Mouse (Mus musculus): ENCODE measurements around the gene Fbxw8. TPM values are rescaled to one million over a fixed set of nuclear protein-coding genes. Genes with fewer than 3 reads are reported as not detected.

Gene Fbxw8
- polyA plus RNA-seq, 1 experiment from 2014 or later, result 25.3 TPM

GRCm38 (mm10) chr5:118069315-118069714, 85.9 kb downstream of the Fbxw8 start:
- no peak overlapping the region for H3K27ac ChIP-seq (ENCODE audit: low read depth)
- no peaks in the 10 kb centered on the region for H3K4me1 ChIP-seq (replicated peaks; ENCODE audit: control insufficient read depth, insufficient read depth, low read length)
- no peak overlapping the region for H3K9ac ChIP-seq (ENCODE audit: low read length)
- no peak overlapping the region for H3K4me3 ChIP-seq (ENCODE audit: low read depth, low read length)
- DNase-seq (ENCODE audit: low spot score) (peak; percentile 84), ATAC-seq (replicated peaks; ENCODE audit: low FRiP score, low TSS enrichment, low read depth) (peak; percentile 66; the same call in 1 of the 2 replicates)
- WGBS, result 40% methylated on average over 9 of the region's 9 CpGs
- no peaks in the 10 kb centered on the region for H3K9me3 ChIP-seq (ENCODE audit: control insufficient read depth, low read length)
- H3K4me2 ChIP-seq (ENCODE audit: low read length), result no peak overlapping the region
- H3K36me3 ChIP-seq (ENCODE audit: control insufficient read depth, insufficient read depth, low read length), result peaks cover 60% of the 10 kb centered on the region
- H3K27me3 ChIP-seq (replicated peaks; ENCODE audit: control insufficient read depth, insufficient read depth, low read length), result no peaks in the 10 kb centered on the region

GRCm38 (mm10) chr5:118067984-118068494, 87.2 kb downstream of the Fbxw8 start:
- H3K36me3 ChIP-seq (ENCODE audit: control insufficient read depth, insufficient read depth, low read length), result peaks cover 49% of the 10 kb centered on the region
- no peak for ATAC-seq (replicated peaks; ENCODE audit: low FRiP score, low TSS enrichment, low read depth)
- H3K4me1 ChIP-seq (replicated peaks; ENCODE audit: control insufficient read depth, insufficient read depth, low read length), result no peaks in the 10 kb centered on the region
- H3K27ac ChIP-seq (ENCODE audit: low read depth), result no peak overlapping the region
- no peaks in the 10 kb centered on the region for H3K9me3 ChIP-seq (ENCODE audit: control insufficient read depth, low read length)
- H3K9ac ChIP-seq (ENCODE audit: low read length), result no peak overlapping the region
- no peak overlapping the region for H3K4me2 ChIP-seq (ENCODE audit: low read length)
- 85% methylated on average over 9 of the region's 9 CpGs for WGBS
- no peak overlapping the region for H3K4me3 ChIP-seq (ENCODE audit: low read depth, low read length)
- no peak for DNase-seq (ENCODE audit: low spot score)
- no peaks in the 10 kb centered on the region for H3K27me3 ChIP-seq (replicated peaks; ENCODE audit: control insufficient read depth, insufficient read depth, low read length)

DNA sequence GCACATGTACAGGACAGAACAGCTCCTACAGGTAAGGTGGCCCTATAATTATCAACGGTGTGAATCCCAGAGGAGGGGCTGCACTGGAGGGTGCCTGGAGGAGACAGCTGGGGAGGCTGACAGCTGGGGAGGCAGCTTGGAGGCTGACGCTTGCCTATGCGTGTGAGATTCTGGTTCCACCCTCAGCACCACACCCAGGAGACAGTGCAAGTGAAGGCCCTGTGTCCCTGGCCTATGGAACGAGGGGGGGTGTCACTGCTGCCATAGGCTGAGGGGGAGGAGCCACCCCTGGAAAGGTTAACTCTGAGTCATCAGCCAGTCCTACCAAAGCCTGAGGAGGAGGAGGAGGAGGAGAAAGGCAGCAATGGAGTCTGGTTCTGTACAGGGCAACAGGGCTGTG, 87.7 kb downstream of the Fbxw8 start:
- Histone ChIP-seq H3K4me1 (replicated peaks; ENCODE audit: control insufficient read depth, insufficient read depth, low read length) (no peaks in the 10 kb centered on the region), H3K27ac (ENCODE audit: low read depth) (no peak overlapping the region), H3K36me3 (ENCODE audit: control insufficient read depth, insufficient read depth, low read length) (peaks cover 44% of the 10 kb centered on the region), H3K27me3 (replicated peaks; ENCODE audit: control insufficient read depth, insufficient read depth, low read length) (no peaks in the 10 kb centered on the region), H3K9ac (ENCODE audit: low read length) (no peak overlapping the region), H3K4me3 (ENCODE audit: low read depth, low read length) (no peak overlapping the region), H3K9me3 (ENCODE audit: control insufficient read depth, low read length) (no peaks in the 10 kb centered on the region), H3K4me2 (ENCODE audit: low read length) (no peak overlapping the region)
- WGBS, result 65% methylated on average over 4 of the region's 4 CpGs
- no peak for DNase-seq (ENCODE audit: low spot score)
- ATAC-seq (replicated peaks; ENCODE audit: low FRiP score, low TSS enrichment, low read depth), result no peak

GRCm38 (mm10) chr5:118066828-118067227, 88.4 kb downstream of the Fbxw8 start:
- Histone ChIP-seq H3K36me3 (ENCODE audit: control insufficient read depth, insufficient read depth, low read length) (peaks cover 38% of the 10 kb centered on the region), H3K27ac (ENCODE audit: low read depth) (no peak overlapping the region), H3K4me1 (replicated peaks; ENCODE audit: control insufficient read depth, insufficient read depth, low read length) (no peaks in the 10 kb centered on the region), H3K4me2 (ENCODE audit: low read length) (no peak overlapping the region), H3K27me3 (replicated peaks; ENCODE audit: control insufficient read depth, insufficient read depth, low read length) (no peaks in the 10 kb centered on the region), H3K9ac (ENCODE audit: low read length) (no peak overlapping the region), H3K9me3 (ENCODE audit: control insufficient read depth, low read length) (no peaks in the 10 kb centered on the region), H3K4me3 (ENCODE audit: low read depth, low read length) (no peak overlapping the region)
- peak; percentile 79 for DNase-seq (ENCODE audit: low spot score)
- WGBS, result 55% methylated on average over 5 of the region's 5 CpGs
- no peak for ATAC-seq (replicated peaks; ENCODE audit: low FRiP score, low TSS enrichment, low read depth)

- H3K4me1 ChIP-seq (replicated peaks; ENCODE audit: control insufficient read depth, insufficient read depth, low read length), result no peaks in the 10 kb centered on the region
- H3K9me3 ChIP-seq (ENCODE audit: control insufficient read depth, low read length), result no peaks in the 10 kb centered on the region
- no peak overlapping the region for H3K4me2 ChIP-seq (ENCODE audit: low read length)
- peaks cover 32% of the 10 kb centered on the region for H3K36me3 ChIP-seq (ENCODE audit: control insufficient read depth, insufficient read depth, low read length)
- DNase-seq (ENCODE audit: low spot score) (no peak), ATAC-seq (replicated peaks; ENCODE audit: low FRiP score, low TSS enrichment, low read depth) (no peak)
- no peak overlapping the region for H3K4me3 ChIP-seq (ENCODE audit: low read depth, low read length)
- H3K27ac ChIP-seq (ENCODE audit: low read depth), result no peak overlapping the region
- no peak overlapping the region for H3K9ac ChIP-seq (ENCODE audit: low read length)
- no peaks in the 10 kb centered on the region for H3K27me3 ChIP-seq (replicated peaks; ENCODE audit: control insufficient read depth, insufficient read depth, low read length)
- WGBS, result 89% methylated on average over 19 of the region's 19 CpGs
Measured at GRCm38 (mm10) chr5:118065516-118066255, 89.6 kb downstream of the Fbxw8 start.

- no peak for DNase-seq (ENCODE audit: low spot score)
- Histone ChIP-seq H3K9me3 (ENCODE audit: control insufficient read depth, low read length) (no peaks in the 10 kb centered on the region), H3K4me2 (ENCODE audit: low read length) (no peak overlapping the region), H3K4me1 (replicated peaks; ENCODE audit: control insufficient read depth, insufficient read depth, low read length) (no peaks in the 10 kb centered on the region), H3K27me3 (replicated peaks; ENCODE audit: control insufficient read depth, insufficient read depth, low read length) (no peaks in the 10 kb centered on the region), H3K27ac (ENCODE audit: low read depth) (no peak overlapping the region), H3K36me3 (ENCODE audit: control insufficient read depth, insufficient read depth, low read length) (peaks cover 27% of the 10 kb centered on the region), H3K4me3 (ENCODE audit: low read depth, low read length) (no peak overlapping the region), H3K9ac (ENCODE audit: low read length) (no peak overlapping the region)
- WGBS, result 53% methylated on average over 10 of the region's 10 CpGs
- ATAC-seq (replicated peaks; ENCODE audit: low FRiP score, low TSS enrichment, low read depth), result no peak
Measured at GRCm38 (mm10) chr5:118064284-118064901, 90.9 kb downstream of the Fbxw8 start.

DNA sequence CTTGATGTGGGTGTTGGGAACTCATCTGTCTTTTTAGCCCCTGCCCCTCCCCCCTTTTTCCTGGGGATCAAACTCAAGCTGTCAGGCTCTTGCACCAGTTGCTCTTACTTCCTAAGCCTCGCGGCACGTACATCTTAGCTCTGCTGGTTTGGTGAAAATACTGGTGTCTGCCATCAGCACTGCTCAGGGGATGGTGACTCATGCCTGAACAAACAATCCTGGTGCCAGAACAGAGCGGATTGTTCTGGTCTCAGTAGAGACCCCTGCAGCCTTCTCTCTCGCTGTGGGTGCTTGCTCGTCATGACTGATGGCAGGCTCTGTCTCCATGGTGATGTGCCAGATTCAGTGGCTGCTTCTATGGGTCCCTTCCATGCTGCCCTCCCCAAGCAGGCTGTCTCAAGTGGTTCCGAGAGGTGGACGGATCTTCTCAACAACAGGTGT, 92.1 kb downstream of the Fbxw8 start:
- H3K27ac ChIP-seq (ENCODE audit: low read depth), result no peak overlapping the region

DNA sequence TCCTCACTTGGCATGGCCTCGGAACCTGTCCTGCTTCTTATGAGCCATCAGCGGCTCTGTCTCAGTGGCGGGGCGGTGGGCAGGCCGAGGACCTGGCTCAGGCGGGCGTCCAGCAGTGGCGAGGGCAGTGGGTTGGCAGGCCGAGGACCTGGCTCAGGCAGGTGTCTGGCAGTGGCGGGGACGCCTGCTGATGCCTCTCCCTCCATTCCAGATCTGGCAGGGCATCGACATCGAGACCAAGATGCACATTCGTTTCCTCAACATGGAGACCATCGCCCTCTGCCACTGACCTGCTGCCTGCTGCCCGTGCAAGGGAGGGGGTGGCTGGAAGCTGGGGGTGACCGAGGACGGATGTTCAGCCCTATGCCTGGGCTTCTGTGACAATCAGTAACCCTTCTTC, 93.9 kb downstream of the Fbxw8 start:
- ATAC-seq (replicated peaks; ENCODE audit: low FRiP score, low TSS enrichment, low read depth), result no peak
- 96% methylated on average over 18 of the region's 18 CpGs for WGBS

More for the DNA sequence above, 92.1 kb downstream of the Fbxw8 start:
- no peaks in the 10 kb centered on the region for H3K27me3 ChIP-seq (replicated peaks; ENCODE audit: control insufficient read depth, insufficient read depth, low read length)
- no peak overlapping the region for H3K9ac ChIP-seq (ENCODE audit: low read length)
- no peaks in the 10 kb centered on the region for H3K9me3 ChIP-seq (ENCODE audit: control insufficient read depth, low read length)
- 57% methylated on average over 8 of the region's 8 CpGs for WGBS
- H3K4me1 ChIP-seq (replicated peaks; ENCODE audit: control insufficient read depth, insufficient read depth, low read length), result no peaks in the 10 kb centered on the region
- H3K36me3 ChIP-seq (ENCODE audit: control insufficient read depth, insufficient read depth, low read length), result peaks cover 21% of the 10 kb centered on the region
- no peak overlapping the region for H3K4me2 ChIP-seq (ENCODE audit: low read length)
- H3K4me3 ChIP-seq (ENCODE audit: low read depth, low read length), result no peak overlapping the region
- DNase-seq (ENCODE audit: low spot score) (no peak), ATAC-seq (replicated peaks; ENCODE audit: low FRiP score, low TSS enrichment, low read depth) (no peak)

More for the DNA sequence above, 93.9 kb downstream of the Fbxw8 start:
- Histone ChIP-seq H3K27me3 (replicated peaks; ENCODE audit: control insufficient read depth, insufficient read depth, low read length) (no peaks in the 10 kb centered on the region), H3K4me2 (ENCODE audit: low read length) (no peak overlapping the region), H3K4me1 (replicated peaks; ENCODE audit: control insufficient read depth, insufficient read depth, low read length) (peaks cover 3% of the 10 kb centered on the region; the same call in 1 of the 2 replicates), H3K27ac (ENCODE audit: low read depth) (no peak overlapping the region), H3K9ac (ENCODE audit: low read length) (no peak overlapping the region), H3K36me3 (ENCODE audit: control insufficient read depth, insufficient read depth, low read length) (peaks cover 11% of the 10 kb centered on the region), H3K4me3 (ENCODE audit: low read depth, low read length) (no peak overlapping the region), H3K9me3 (ENCODE audit: control insufficient read depth, low read length) (no peaks in the 10 kb centered on the region)
- no peak for DNase-seq (ENCODE audit: low spot score)

All from intestine, embryonic 14.5 days (tissue).